ENCODE assay signal across 19 mouse cellular contexts in genomic region chr1:34812407-34813247, GRCm38 (mm10). TPM values are rescaled to one million over a fixed set of nuclear protein-coding genes. Genes with fewer than 3 reads are reported as not detected.
A peak's percentile ranks its signal among the peaks of the same experiment; 100 is the strongest.
DNase-seq lines count a peak whose midpoint lies in the region; ATAC-seq and TF ChIP-seq lines count a peak whose summit lies in the region.
"Had no signal": no experiment of that assay in that cellular context is flagged by ENCODE, and none has a peak within 500 bp of the region (broad histone marks: within the 10 kb centered on the region; RNA-seq: fewer than 3 reads in every experiment).

No protein-coding gene starts in this region.

- no peaks in the 10 kb centered on the region for H3K9me3 ChIP-seq in liver, embryonic 11.5 days (ENCODE audit: control insufficient read depth, low read length)
- no peaks in the 10 kb centered on the region for H3K9me3 ChIP-seq in intestine, embryonic 15.5 days
- H3K9me3 ChIP-seq: embryonic facial prominence, embryonic 10.5 days; forebrain, embryonic 15.5 days; limb, embryonic 10.5 days; lung, embryonic 15.5 days had no signal

- no peak for DNase-seq in gastrocnemius, adult 2 months
- DNase-seq in gastrocnemius, postnatal 14 days: no peak
- no peak for DNase-seq in liver, adult 2 months (ENCODE audit: extremely low read depth, low read depth, low spot score)
- DNase-seq in liver, embryonic 11.5 days (ENCODE audit: low spot score): no peak
- DNase-seq in B cell, adult 2 months: peak; percentile 39 to 44
- DNase-seq in spleen, postnatal 10 days (ENCODE audit: low spot score in 2 of 2): no peak
- no peak for DNase-seq in Muller cell, postnatal 12 days (ENCODE audit: inconsistent ontology term)
- DNase-seq: adrenal gland, postnatal 36 days; cerebellum, postnatal 25 days; layer of hippocampus, postnatal 36 days; thymus, adult 2 months had no signal

- no peak for TF ChIP-seq POLR2A in liver, adult 2 months (IDR thresholded peaks at IDR 0.05; ENCODE audit: extremely low read depth, insufficient read depth, low read length)

- peaks cover 10% of the 10 kb centered on the region; the same call in 1 of the 2 replicates for H3K36me3 ChIP-seq in liver, adult 2 months (ENCODE audit: control insufficient read depth, insufficient read depth, low read length)
- peaks cover 37% of the 10 kb centered on the region; the same call in 1 of the 2 replicates for H3K36me3 ChIP-seq in liver, embryonic 11.5 days (ENCODE audit: control insufficient read depth, insufficient read depth, low read length)
- peaks cover 32% of the 10 kb centered on the region for H3K36me3 ChIP-seq in intestine, embryonic 15.5 days

- no peak for ATAC-seq in liver, embryonic 11.5 days (replicated peaks; ENCODE audit: low FRiP score)
- peak; percentile 42; the same call in 1 of the 2 replicates for ATAC-seq in intestine, embryonic 15.5 days
- ATAC-seq: forebrain, embryonic 15.5 days; inflammation-experienced regulatory T-cells, adult 6 months had no signal

- no peak overlapping the region for H3K4me2 ChIP-seq in liver, embryonic 11.5 days
- H3K4me2 ChIP-seq in intestine, embryonic 15.5 days (replicated peaks): no peak overlapping the region
- H3K4me2 ChIP-seq: forebrain, embryonic 15.5 days; heart, embryonic 11.5 days; lung, embryonic 15.5 days had no signal

- peak; percentile 41; the same call in 1 of the 2 replicates for TF ChIP-seq CTCF in gastrocnemius, adult 2 months (IDR thresholded peaks at IDR 0.05)
- peak; percentile 43; the same call in 1 of the 2 replicates for TF ChIP-seq CTCF in liver, adult 2 months (IDR thresholded peaks at IDR 0.05; ENCODE audit: low read depth, low read length)

- H3K27me3 ChIP-seq in liver, adult 2 months (ENCODE audit: control insufficient read depth, insufficient read depth, low read length): no peaks in the 10 kb centered on the region
- H3K27me3 ChIP-seq in liver, embryonic 11.5 days (replicated peaks; ENCODE audit: control insufficient read depth, insufficient read depth, low read length): no peaks in the 10 kb centered on the region
- no peaks in the 10 kb centered on the region for H3K27me3 ChIP-seq in intestine, embryonic 15.5 days (replicated peaks)
- H3K27me3 ChIP-seq: forebrain, embryonic 15.5 days; lung, embryonic 15.5 days had no signal

- 91% methylated on average over 13 of the region's 13 CpGs for WGBS in liver, adult 2 months
- 92% methylated on average over 13 of the region's 13 CpGs for WGBS in liver, embryonic 11.5 days
- WGBS in intestine, embryonic 15.5 days: 89% methylated on average over 13 of the region's 13 CpGs

- H3K9ac ChIP-seq in liver, adult 2 months (ENCODE audit: low read depth, low read length): no peak overlapping the region
- no peak overlapping the region for H3K9ac ChIP-seq in liver, embryonic 11.5 days (ENCODE audit: low read depth, low read length)
- no peak overlapping the region for H3K9ac ChIP-seq in intestine, embryonic 15.5 days
- H3K9ac ChIP-seq: forebrain, embryonic 15.5 days; lung, embryonic 15.5 days had no signal

- intact Hi-C loops in gastrocnemius, adult 2 months (cut with DNase I): no loop called here
- intact Hi-C loops in gastrocnemius, postnatal 14 days (cut with DNase I; ENCODE audit: low total_unique reads): loop anchor here (5.0 kb wide), 1 partner anchor 45 kb away; no protein-coding TSS in a partner anchor

- H3K27ac ChIP-seq in gastrocnemius, adult 2 months: no peak overlapping the region
- no peak overlapping the region for H3K27ac ChIP-seq in liver, adult 2 months (replicated peaks; ENCODE audit: insufficient read depth, low read depth, low read length)
- H3K27ac ChIP-seq in liver, embryonic 11.5 days (ENCODE audit: low read depth, low read length): no peak overlapping the region
- H3K27ac ChIP-seq in intestine, embryonic 15.5 days: no peak overlapping the region
- H3K27ac ChIP-seq: embryonic facial prominence, embryonic 10.5 days; forebrain, embryonic 15.5 days; limb, embryonic 10.5 days; lung, embryonic 15.5 days had no signal

- no peak overlapping the region for H3K4me3 ChIP-seq in gastrocnemius, adult 2 months
- no peak overlapping the region for H3K4me3 ChIP-seq in liver, adult 2 months (ENCODE audit: insufficient read depth, low read depth, low read length)
- no peak overlapping the region for H3K4me3 ChIP-seq in liver, embryonic 11.5 days (ENCODE audit: low read depth, low read length)
- H3K4me3 ChIP-seq in intestine, embryonic 15.5 days (replicated peaks): no peak overlapping the region
- H3K4me3 ChIP-seq: embryonic facial prominence, embryonic 10.5 days; erythroblast, embryonic 14.5 days; forebrain, embryonic 15.5 days; limb, embryonic 10.5 days; lung, embryonic 15.5 days had no signal

- no peaks in the 10 kb centered on the region for H3K4me1 ChIP-seq in liver, adult 2 months (ENCODE audit: control insufficient read depth, insufficient read depth, low read length)
- no peaks in the 10 kb centered on the region for H3K4me1 ChIP-seq in liver, embryonic 11.5 days (replicated peaks; ENCODE audit: control insufficient read depth, insufficient read depth, low read length)
- H3K4me1 ChIP-seq in intestine, embryonic 15.5 days (replicated peaks): no peaks in the 10 kb centered on the region
- H3K4me1 ChIP-seq: forebrain, embryonic 15.5 days; limb, embryonic 10.5 days had no signal

- H3K79me2 ChIP-seq in liver, adult 2 months (ENCODE audit: control insufficient read depth, insufficient read depth, low read length): no peaks in the 10 kb centered on the region

RNA-seq across cellular contexts. Expression of gene Fam168b, which starts 30.2 kb away (rescaled TPM):
- 10 to 100 TPM; 28.6 to 35.0 TPM for total RNA-seq in gastrocnemius, adult 2 months (2021)
- 10 to 100 TPM; 35.2 to 39.5 TPM for total RNA-seq in gastrocnemius, postnatal 14 days (2021)
- 16.6 and 23.3 TPM in 2 replicates for total RNA-seq in liver, adult 2 months (2014; rRNA removed)
- 105 and 117 TPM in 2 replicates for polyA plus RNA-seq in liver, adult 2 months (2012; rRNA removed)
- 54.5 and 56.3 TPM in 2 replicates for polyA plus RNA-seq in liver, embryonic 11.5 days (2014; fragmentation: Nextera tagmentation; extraction: Ambion mirVana)
- 57.0 and 60.6 TPM in 2 replicates for polyA plus RNA-seq in intestine, embryonic 15.5 days (2015; fragmentation: Nextera tagmentation; extraction: Ambion mirVana)

RNA-seq across cellular contexts. Expression of gene Plekhb2, which starts 37.1 kb away (rescaled TPM):
- 10 to 100 TPM; 53.4 to 58.3 TPM for total RNA-seq in gastrocnemius, adult 2 months (2021)
- 10 to 100 TPM; 21.8 to 23.8 TPM for total RNA-seq in gastrocnemius, postnatal 14 days (2021)
- total RNA-seq in liver, adult 2 months (2014; rRNA removed): 10.6 and 12.8 TPM in 2 replicates
- 6.7 and 14.5 TPM in 2 replicates for polyA plus RNA-seq in liver, adult 2 months (2012; rRNA removed)
- polyA plus RNA-seq in liver, embryonic 11.5 days (2014; fragmentation: Nextera tagmentation; extraction: Ambion mirVana): 18.0 and 19.5 TPM in 2 replicates
- 78.3 and 80.0 TPM in 2 replicates for polyA plus RNA-seq in intestine, embryonic 15.5 days (2015; fragmentation: Nextera tagmentation; extraction: Ambion mirVana)

Comparison
In these comparisons a context has a peak if more than half of its experiments do, and no peak if none do; other contexts are left out.
1. DNase-seq: peak in B cell, adult 2 months (2 of 2); none in gastrocnemius, adult 2 months (single experiment), gastrocnemius, postnatal 14 days (single experiment), liver, adult 2 months (single experiment), liver, embryonic 11.5 days (single experiment), spleen, postnatal 10 days (0 of 2) and Muller cell, postnatal 12 days (single experiment).